Mouse (Mus musculus) CH12.LX (cell line): ENCODE measurements at regions not wholly inside any gene's neighbourhood (a gene's known extent, or its start where the extent isn't known, plus 50 kb on each side); places are given as distances from the start of the nearest gene placed in this dataset.

ENCODE experiments used
- DNase-seq: peaks from one replicate; pipeline ENCODE4 v3.0.0-alpha.2; 2013; ENCODE audit errors: extremely low read depth
- H3K27ac ChIP-seq: 2 replicates; pipeline ENCODE4 v1.5.1; 2012; ENCODE audit warnings: low read depth, mild to moderate bottlenecking, control low read depth, moderate library complexity; ENCODE audit not compliant: insufficient read depth
- H3K27me3 ChIP-seq: replicated peaks from 2 replicates; pipeline ENCODE3; 2012; ENCODE audit warnings: inconsistent platforms
- H3K36me3 ChIP-seq, 2 experiments: replicated peaks in 1 of 2; 2 replicates each; pipeline versions ENCODE3 to v1.6.1; 2012; ENCODE audit warnings: inconsistent platforms in 1 of 2, low read length in 1 of 2, mild to moderate bottlenecking in 1 of 2, mixed read lengths in 1 of 2, moderate library complexity in 1 of 2; ENCODE audit not compliant: control insufficient read depth in 1 of 2, insufficient read depth in 1 of 2
- H3K4me1 ChIP-seq, 2 experiments: 2 replicates each; pipeline ENCODE4 v1.6.1; 2012; ENCODE audit warnings: inconsistent platforms in 1 of 2, moderate library complexity in 1 of 2; ENCODE audit not compliant: insufficient read depth in 2 of 2, control insufficient read depth in 1 of 2
- H3K4me2 ChIP-seq: 2 replicates; pipeline ENCODE4 v1.6.1; 2012; ENCODE audit warnings: low read depth, mild to moderate bottlenecking, control low read depth; ENCODE audit not compliant: poor library complexity, insufficient read depth, severe bottlenecking
- H3K4me3 ChIP-seq, 3 experiments: fragments of 150-350 bp in 1 of 3; sonication (generic) in 1 of 3; replicated peaks in 1 of 3; 2 replicates each; pipeline versions ENCODE3 to v1.5.1; 2011 to 2012; ENCODE audit warnings: low read depth in 2 of 3, low read length in 2 of 3, mild to moderate bottlenecking in 2 of 3, moderate library complexity in 2 of 3, control low read depth in 1 of 3, improper control_type of control experiment in 1 of 3, inconsistent platforms in 1 of 3, mixed read lengths in 1 of 3; ENCODE audit not compliant: poor library complexity in 1 of 3
- H3K79me2 ChIP-seq: replicated peaks from 2 replicates; pipeline ENCODE4 v1.6.1; 2012; ENCODE audit warnings: mild to moderate bottlenecking, moderate library complexity; ENCODE audit not compliant: control insufficient read depth, poor library complexity, insufficient read depth, severe bottlenecking; ENCODE audit errors: extremely low read depth
- H3K9ac ChIP-seq: 2 replicates; pipeline ENCODE4 v1.6.1; 2012; ENCODE audit warnings: low read depth, mild to moderate bottlenecking, control low read depth, moderate library complexity; ENCODE audit not compliant: insufficient read depth
- H3K9me3 ChIP-seq: replicated peaks from 2 replicates; pipeline ENCODE3; 2012; ENCODE audit warnings: low read length, inconsistent platforms, mixed read lengths
- BHLHE40 ChIP-seq: IDR thresholded peaks from 2 replicates; pipeline ENCODE4 v1.6.1; 2011; ENCODE audit warnings: mild to moderate bottlenecking, low read depth, low read length, improper control_type of control experiment
- CHD1 ChIP-seq: IDR thresholded peaks from 2 replicates; pipeline ENCODE4 v1.6.1; 2012; ENCODE audit warnings: low read depth, low read length, improper control_type of control experiment, inconsistent platforms
- CHD2 ChIP-seq: IDR thresholded peaks from 2 replicates; pipeline ENCODE4 v1.6.1; 2011; ENCODE audit warnings: low read length, improper control_type of control experiment
- CTCF ChIP-seq, 2 experiments: IDR thresholded peaks in 1 of 2; conservative IDR thresholded peaks in 1 of 2; 2 replicates each; pipeline ENCODE4 v1.5.1; 2011 to 2012; ENCODE audit warnings: low read depth in 2 of 2, low read length in 2 of 2, improper control_type of control experiment in 1 of 2, inconsistent platforms in 1 of 2, mild to moderate bottlenecking in 1 of 2, moderate library complexity in 1 of 2
- E2F4 ChIP-seq: IDR thresholded peaks from 2 replicates; pipeline ENCODE4 v1.6.1; 2011; ENCODE audit warnings: low read depth, low read length, improper control_type of control experiment; ENCODE audit not compliant: insufficient replicate concordance
- GABPA ChIP-seq: IDR thresholded peaks from 2 replicates; pipeline ENCODE4 v1.6.1; 2012; ENCODE audit warnings: low read depth, low read length, improper control_type of control experiment, inconsistent platforms; ENCODE audit not compliant: insufficient replicate concordance
- IRF4 ChIP-seq: IDR thresholded peaks from 2 replicates; pipeline ENCODE4 v1.6.1; 2014; ENCODE audit warnings: low read depth, mild to moderate bottlenecking, inconsistent platforms, low read length, improper control_type of control experiment
- JUN ChIP-seq: IDR thresholded peaks from 2 replicates; pipeline ENCODE4 v1.6.1; 2011; ENCODE audit warnings: low read depth, mild to moderate bottlenecking, low read length, improper control_type of control experiment, moderate library complexity; ENCODE audit not compliant: insufficient read depth
- KAT2A ChIP-seq: IDR thresholded peaks from 2 replicates; pipeline ENCODE4 v1.6.1; 2012; ENCODE audit warnings: low read length, improper control_type of control experiment, inconsistent platforms; ENCODE audit not compliant: insufficient replicate concordance
- MAFK ChIP-seq: IDR thresholded peaks from 2 replicates; pipeline ENCODE4 v1.6.1; 2011; ENCODE audit warnings: low read length, improper control_type of control experiment; ENCODE audit not compliant: insufficient replicate concordance
- MAX ChIP-seq: IDR thresholded peaks from 2 replicates; pipeline ENCODE4 v1.6.1; 2011; ENCODE audit warnings: low read length, improper control_type of control experiment
- MAZ ChIP-seq: IDR thresholded peaks from 2 replicates; pipeline ENCODE4 v1.6.1; 2012; ENCODE audit warnings: low read depth, mild to moderate bottlenecking, inconsistent platforms, low read length, improper control_type of control experiment, moderate library complexity
- MEF2A ChIP-seq: IDR thresholded peaks from 2 replicates; pipeline ENCODE4 v1.6.1; 2014; ENCODE audit warnings: low read depth, mild to moderate bottlenecking, inconsistent platforms, low read length, improper control_type of control experiment, borderline replicate concordance
- MXI1 ChIP-seq: IDR thresholded peaks from 2 replicates; pipeline ENCODE4 v1.6.1; 2011; ENCODE audit warnings: mild to moderate bottlenecking, low read depth, low read length, improper control_type of control experiment
- MYC ChIP-seq: IDR thresholded peaks from 2 replicates; pipeline ENCODE4 v1.6.1; 2011; ENCODE audit warnings: low read depth, mild to moderate bottlenecking, improper control_type of control experiment, low read length
- NELFE ChIP-seq: IDR thresholded peaks from 2 replicates; pipeline ENCODE4 v1.6.1; 2011; ENCODE audit warnings: low read depth, low read length, improper control_type of control experiment
- NRF1 ChIP-seq: IDR thresholded peaks from 2 replicates; pipeline ENCODE4 v1.6.1; 2014; ENCODE audit warnings: low read depth, mild to moderate bottlenecking, inconsistent platforms, low read length, improper control_type of control experiment, moderate library complexity
- PAX5 ChIP-seq: IDR thresholded peaks from 2 replicates; pipeline ENCODE4 v1.6.1; 2012; ENCODE audit warnings: low read length, inconsistent platforms, mixed read lengths
- POLR2A ChIP-seq: IDR thresholded peaks from 2 replicates; pipeline ENCODE4 v1.6.1; 2011; ENCODE audit warnings: low read depth, mild to moderate bottlenecking, improper control_type of control experiment, low read length
- RAD21 ChIP-seq: IDR thresholded peaks from 2 replicates; pipeline ENCODE4 v1.6.1; 2011; ENCODE audit warnings: low read depth, mild to moderate bottlenecking, low read length, improper control_type of control experiment, moderate library complexity
- SIN3A ChIP-seq: IDR thresholded peaks from 2 replicates; pipeline ENCODE4 v1.6.1; 2012; ENCODE audit warnings: low read length, improper control_type of control experiment, inconsistent platforms
- SMC3 ChIP-seq: IDR thresholded peaks from 2 replicates; pipeline ENCODE4 v1.6.1; 2011; ENCODE audit warnings: low read depth, low read length, improper control_type of control experiment
- TBP ChIP-seq: conservative IDR thresholded peaks from 2 replicates; pipeline ENCODE4 v1.6.1; 2011; ENCODE audit warnings: low read depth, low read length, improper control_type of control experiment
- TCF12 ChIP-seq: IDR thresholded peaks from 2 replicates; pipeline ENCODE4 v1.6.1; 2014; ENCODE audit warnings: low read depth, mild to moderate bottlenecking, inconsistent platforms, low read length, improper control_type of control experiment
- UBTF ChIP-seq: IDR thresholded peaks from 2 replicates; pipeline ENCODE4 v1.6.1; 2012; ENCODE audit warnings: low read depth, mild to moderate bottlenecking, inconsistent platforms, low read length, improper control_type of control experiment, moderate library complexity
- USF1 ChIP-seq: IDR thresholded peaks from 2 replicates; pipeline ENCODE4 v1.6.1; 2014; ENCODE audit warnings: low read depth, mild to moderate bottlenecking, inconsistent platforms, low read length, improper control_type of control experiment
- USF2 ChIP-seq: conservative IDR thresholded peaks from 2 replicates; pipeline ENCODE4 v1.6.1; 2011; ENCODE audit warnings: low read depth, low read length, improper control_type of control experiment
- ZMIZ1 ChIP-seq: IDR thresholded peaks from 2 replicates; pipeline ENCODE4 v1.6.1; 2012; ENCODE audit warnings: low read depth, mild to moderate bottlenecking, inconsistent platforms, low read length, improper control_type of control experiment
- ZNF384 ChIP-seq: IDR thresholded peaks from 2 replicates; pipeline ENCODE4 v1.6.1; 2012; ENCODE audit warnings: low read depth, low read length, improper control_type of control experiment, inconsistent platforms
- dilution Hi-C: fragments of 300-500 bp; cut with MboI; formaldehyde crosslinking; loops from 2 replicates; pipeline ENCODE4 v1.14.3; 2020; ENCODE audit warnings: low sequenced_read_pairs; ENCODE audit not compliant: extremely low pct_unique_long_range_greater_than_20kb, extremely low pct_ligation_motif_present
- in situ Hi-C: fragments of 300-500 bp; cut with MboI; formaldehyde crosslinking; loops from 3 replicates; pipeline ENCODE4 v1.14.3; 2019; ENCODE audit warnings: low sequenced_read_pairs, low pct_ligation_motif_present, low pct_unique_long_range_greater_than_20kb, mixed read lengths

DNA sequence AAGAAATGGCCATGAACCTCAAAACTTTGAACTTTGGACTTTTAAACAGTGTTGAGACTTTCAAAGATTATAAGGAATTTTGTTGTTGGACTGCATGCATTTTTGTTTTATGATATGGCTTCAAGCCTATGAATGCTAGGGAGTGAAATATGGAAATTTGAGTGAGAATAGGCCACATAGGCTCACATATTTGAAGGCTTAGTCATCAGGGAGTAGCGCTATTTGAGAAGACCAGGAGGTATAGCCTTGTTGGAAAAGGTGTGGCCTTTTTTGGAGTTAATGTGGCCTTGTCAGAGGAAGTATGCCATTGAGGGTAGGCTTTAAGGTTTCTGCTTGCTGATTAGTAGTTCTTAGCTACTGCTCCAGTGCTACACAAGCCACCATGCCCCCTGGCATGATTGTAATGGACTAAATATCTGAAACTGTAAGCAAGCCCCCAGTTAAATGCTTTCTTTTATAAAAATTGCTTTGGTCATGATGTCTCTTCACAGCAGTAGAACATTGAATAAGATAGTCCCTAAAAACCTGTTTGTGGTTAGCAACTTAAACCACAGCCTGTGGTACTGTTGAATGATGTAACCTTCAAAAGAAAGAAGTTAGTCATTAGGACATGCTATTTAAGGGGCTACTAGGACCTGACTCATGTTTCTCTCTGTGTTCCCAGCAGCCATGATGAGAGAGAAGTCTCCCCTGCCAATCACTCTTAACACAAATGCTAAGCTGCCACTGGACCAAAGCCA, 208.4 kb downstream of the Tm4sf1 start:
- Histone ChIP-seq H3K36me3 (no peaks in the 10 kb centered on the region), H3K9me3 (peaks cover 36% of the 10 kb centered on the region), H3K4me3 (no peak overlapping the region), H3K4me2 (no peak overlapping the region), H3K9ac (no peak overlapping the region), H3K27me3 (no peaks in the 10 kb centered on the region), H3K4me1 (no peaks in the 10 kb centered on the region), H3K79me2 (no peaks in the 10 kb centered on the region), H3K27ac (no peak overlapping the region)
- DNase-seq, result no peak
- TF ChIP-seq BHLHE40 (no peak), MXI1 (no peak), CTCF (conservative IDR thresholded peaks at IDR 0.05 in 1 of 2, IDR thresholded peaks at IDR 0.05 in 1 of 2; ENCODE audit: low read depth in 2 of 2, low read length in 2 of 2) (no peak), MAFK (no peak), NELFE (no peak), E2F4 (no peak), ZMIZ1 (no peak), MAZ (no peak), KAT2A (no peak), USF2 (no peak), USF1 (no peak), SMC3 (no peak), TBP (no peak), TCF12 (no peak), IRF4 (no peak), MEF2A (no peak), UBTF (no peak), ZNF384 (no peak), MAX (no peak), GABPA (no peak)
- dilution Hi-C loops, result no loop called here
- in situ Hi-C loops, result no loop called here

DNA sequence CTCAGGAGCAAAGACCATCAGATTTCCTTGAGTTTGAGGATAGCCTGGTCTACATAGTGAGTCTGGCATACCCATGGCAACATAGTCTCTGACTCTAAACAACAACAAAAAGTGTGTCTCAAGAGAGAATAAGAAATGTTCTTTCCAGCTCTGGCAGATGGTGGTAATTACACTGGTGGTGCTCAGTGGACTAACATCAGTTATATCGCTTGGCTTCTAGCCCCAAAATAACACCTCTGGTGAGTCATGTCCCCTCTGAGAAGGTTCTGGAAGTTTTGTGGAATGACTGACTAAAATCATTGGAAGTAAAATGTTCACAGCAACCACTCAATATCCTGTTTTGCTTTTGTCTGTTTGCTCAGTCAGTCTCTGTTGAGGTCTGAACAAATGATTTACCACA, 227.3 kb downstream of the Tm4sf1 start:
- Histone ChIP-seq H3K9ac (no peak overlapping the region), H3K9me3 (peaks cover 28% of the 10 kb centered on the region), H3K4me1 (no peaks in the 10 kb centered on the region), H3K79me2 (no peaks in the 10 kb centered on the region), H3K4me3 (no peak overlapping the region), H3K36me3 (no peaks in the 10 kb centered on the region), H3K27ac (no peak overlapping the region), H3K4me2 (no peak overlapping the region), H3K27me3 (no peaks in the 10 kb centered on the region)
- in situ Hi-C loops, result no loop called here
- TF ChIP-seq CHD2 (no peak), SIN3A (no peak), JUN (no peak), MAFK (no peak), RAD21 (no peak), IRF4 (no peak), POLR2A (no peak), TCF12 (no peak), PAX5 (no peak), MYC (no peak), TBP (no peak), MAX (no peak), NELFE (no peak), NRF1 (no peak), MEF2A (no peak), UBTF (no peak), CHD1 (no peak)
- dilution Hi-C loops, result no loop called here
- DNase-seq, result no peak
